Mouse (Mus musculus) frontal cortex, postnatal 25 days (tissue): ENCODE data around the gene Ppp1cc.
"Not testable (repeated sequence)": the region's sequence is repeated elsewhere in the genome, so short reads cannot be mapped to it uniquely, and the experiment has no call there.

Source experiments
- DNase-seq, 2 experiments: peaks; one replicate each; pipeline ENCODE4 v3.0.0; 2022; ENCODE audit warnings: low spot score in 2 of 2

Ppp1cc gene

GRCm38 (mm10) chr5:122165233-122165915 is 7.3 kb downstream of the Ppp1cc start:
- no peak for DNase-seq

- no peak for DNase-seq
These were observed 8.6 kb downstream of the Ppp1cc start for GRCm38 (mm10) chr5:122166636-122167161.

- DNase-seq: no peak
These were observed 10.4 kb downstream of the Ppp1cc start for GRCm38 (mm10) chr5:122168344-122169069.

GRCm38 (mm10) chr5:122171058-122171457 is 13.0 kb downstream of the Ppp1cc start:
- DNase-seq: no peak

- DNase-seq: no peak
These were observed 17.3 kb downstream of the Ppp1cc start for GRCm38 (mm10) chr5:122175402-122175801.

GRCm38 (mm10) chr5:122175961-122176360 is 17.9 kb downstream of the Ppp1cc start:
- no peak for DNase-seq

DNA sequence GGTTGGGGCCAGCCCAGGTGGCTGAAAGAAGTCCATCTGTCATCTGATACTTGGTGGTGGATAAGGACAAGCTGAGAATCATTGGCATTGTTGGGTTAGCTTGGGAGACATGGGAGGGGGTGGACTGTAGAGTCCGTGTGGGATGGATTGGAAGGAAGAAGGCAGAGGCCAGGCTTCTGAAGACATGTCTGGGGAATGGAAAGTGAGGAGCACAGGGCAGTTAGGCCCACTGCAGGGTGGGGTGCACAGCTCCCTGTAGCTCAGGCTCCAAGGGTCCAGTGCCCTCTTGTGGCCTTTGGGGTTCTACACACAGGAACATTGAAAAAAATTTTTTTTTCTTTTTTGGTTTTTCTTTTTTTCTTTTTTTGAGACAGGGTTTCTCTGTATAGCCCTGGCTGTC is 18.3 kb downstream of the Ppp1cc start:
- DNase-seq: no peak

DNA sequence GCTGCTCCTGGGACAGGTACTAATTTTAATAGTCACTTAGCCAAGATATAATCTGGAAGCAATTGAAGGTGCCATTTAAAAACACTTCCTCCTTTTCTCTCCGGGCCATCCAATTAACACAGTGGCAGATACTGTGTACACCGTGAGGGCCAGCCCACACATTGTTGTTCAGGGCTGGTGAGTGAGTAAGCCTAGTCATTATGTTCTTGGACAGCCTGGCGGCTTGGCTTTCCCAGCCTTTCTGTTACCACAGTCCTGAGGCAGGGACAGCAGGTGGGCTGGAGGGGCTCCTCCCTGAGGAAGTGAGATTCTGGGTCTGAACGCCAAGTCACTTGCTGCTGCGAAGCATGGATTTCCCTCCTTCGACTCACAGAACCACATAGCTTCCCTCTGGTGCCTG is 21.6 kb downstream of the Ppp1cc start:
- DNase-seq: no peak

DNA sequence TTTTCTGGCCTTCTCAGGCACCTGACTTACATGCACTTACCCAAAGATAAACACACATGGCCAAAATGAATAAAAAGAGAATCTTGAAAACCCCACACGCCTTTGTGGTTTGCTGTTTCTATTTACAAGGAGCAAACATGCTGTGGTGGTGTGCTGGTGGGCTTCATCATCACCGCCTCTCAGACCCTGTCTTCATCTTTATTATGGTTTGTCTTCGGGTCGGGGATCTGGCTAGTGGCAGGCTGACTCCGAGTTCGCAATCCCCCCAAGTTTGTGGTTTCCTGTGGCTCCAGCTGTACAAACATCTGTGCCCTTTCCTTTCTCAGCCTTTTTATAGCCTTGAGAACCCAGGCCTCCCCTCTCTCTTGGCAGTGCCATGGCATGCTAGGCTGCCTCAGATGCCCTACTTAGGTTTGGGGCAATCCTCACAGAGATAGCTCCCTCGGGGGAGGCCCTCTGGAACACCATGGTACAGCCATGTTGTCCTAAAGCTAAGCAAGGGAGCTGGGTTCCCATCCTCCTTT is 26.3 kb downstream of the Ppp1cc start:
- DNase-seq: no peak

- DNase-seq: not testable (repeated sequence)
These were observed 26.8 kb downstream of the Ppp1cc start for GRCm38 (mm10) chr5:122184858-122185257.

GRCm38 (mm10) chr5:122189115-122189514 is 31.0 kb downstream of the Ppp1cc start:
- no peak for DNase-seq

GRCm38 (mm10) chr5:122190465-122190864 is 32.4 kb downstream of the Ppp1cc start:
- no peak for DNase-seq

DNA sequence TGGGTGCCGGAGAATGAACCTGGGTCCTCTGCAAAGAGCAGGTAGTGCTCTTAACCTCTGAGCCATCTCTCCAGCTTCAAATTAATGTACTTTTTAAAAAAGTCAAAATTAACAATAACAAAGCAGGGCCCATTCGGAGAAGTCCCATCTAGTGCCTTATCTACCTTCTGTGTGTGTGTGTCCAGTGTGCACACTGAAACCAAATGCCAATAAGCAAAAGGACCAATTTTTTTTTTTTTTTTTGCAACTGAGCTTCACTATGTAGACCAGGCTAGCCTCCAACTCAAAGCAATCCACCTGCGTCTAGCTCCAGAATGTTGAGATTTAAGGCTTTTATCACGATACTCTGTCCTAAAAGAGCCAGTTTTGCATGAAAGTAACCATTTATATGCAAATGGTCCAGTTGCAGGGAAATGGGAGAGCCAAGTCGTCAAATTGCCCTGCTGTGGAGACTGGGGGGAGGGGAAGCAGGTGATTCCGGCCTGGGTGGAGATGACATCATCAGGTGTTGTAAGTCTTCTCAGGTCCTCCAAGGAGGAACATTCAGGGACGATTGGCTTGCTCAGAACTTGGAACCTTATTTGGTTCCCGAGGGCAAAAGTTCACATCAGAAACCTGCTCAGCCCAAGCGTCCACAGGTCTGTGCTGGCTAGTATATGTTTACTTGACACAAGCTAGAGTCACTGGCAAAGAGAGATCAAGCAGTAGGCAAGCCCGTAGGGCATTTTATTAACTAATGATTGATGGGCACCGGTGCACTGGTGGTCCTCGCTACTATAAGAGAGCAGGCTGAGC is 33.4 kb downstream of the Ppp1cc start:
- DNase-seq: no peak

DNA sequence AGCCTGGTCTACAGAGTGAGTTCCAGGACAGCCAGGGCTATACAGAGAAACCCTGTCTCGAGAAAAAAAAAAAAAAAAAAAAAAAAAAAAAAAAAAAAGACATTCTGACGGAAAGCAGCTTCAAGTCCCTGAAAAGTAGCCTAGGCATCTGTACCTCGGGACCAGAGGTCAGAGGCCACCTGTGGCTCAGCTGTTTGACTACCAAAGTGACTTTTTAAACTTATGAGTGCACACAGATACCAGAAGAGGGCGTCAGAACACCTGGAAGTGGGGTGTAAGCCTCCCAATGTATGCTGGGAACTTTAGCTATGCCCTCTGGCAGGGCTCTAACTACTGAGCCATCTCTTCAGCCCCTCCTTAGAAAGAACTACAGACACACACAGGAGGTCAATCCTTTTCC is 34.3 kb downstream of the Ppp1cc start:
- no peak for DNase-seq

DNA sequence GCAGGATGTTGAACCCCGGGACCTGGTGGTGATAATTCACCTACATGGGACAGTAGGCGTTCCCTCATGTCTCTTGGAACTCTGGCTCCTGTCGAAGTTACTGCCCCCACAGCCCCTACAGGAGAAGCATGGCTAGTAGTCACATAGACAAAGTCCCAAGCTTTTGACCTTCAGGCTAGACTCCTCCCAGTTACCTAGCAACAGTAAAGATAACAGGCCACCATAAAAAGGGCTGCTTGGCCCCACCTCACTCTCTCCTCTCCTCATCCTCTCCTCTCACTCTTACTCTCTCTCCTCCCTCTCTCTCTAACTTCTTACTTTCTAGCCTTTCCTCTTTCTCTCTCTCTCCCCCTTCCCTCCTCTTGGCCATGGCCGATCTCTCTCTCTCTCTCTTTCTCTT is 42.8 kb downstream of the Ppp1cc start:
- no peak for DNase-seq

DNA sequence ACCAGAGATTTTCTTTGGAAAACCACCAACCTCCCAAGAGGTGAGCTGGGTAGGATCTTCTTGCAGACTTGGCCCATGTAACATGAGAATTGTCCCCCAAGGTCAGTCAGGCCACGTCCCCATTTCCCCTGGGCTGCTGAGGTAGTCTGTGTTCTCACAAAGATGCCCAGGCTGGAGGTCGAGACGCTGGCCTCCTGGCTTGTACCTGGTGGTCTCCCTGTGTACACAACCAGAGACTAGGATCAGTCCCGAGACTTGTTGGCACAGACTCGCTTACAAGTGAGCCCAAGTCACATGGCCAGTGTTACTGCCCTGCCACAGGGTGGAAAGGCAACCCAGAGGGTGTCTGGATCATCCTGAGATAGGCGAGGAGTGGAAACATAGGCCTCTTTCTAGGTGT is 43.8 kb downstream of the Ppp1cc start:
- no peak for DNase-seq

GRCm38 (mm10) chr5:122204180-122204579 is 46.1 kb downstream of the Ppp1cc start:
- no peak for DNase-seq

DNA sequence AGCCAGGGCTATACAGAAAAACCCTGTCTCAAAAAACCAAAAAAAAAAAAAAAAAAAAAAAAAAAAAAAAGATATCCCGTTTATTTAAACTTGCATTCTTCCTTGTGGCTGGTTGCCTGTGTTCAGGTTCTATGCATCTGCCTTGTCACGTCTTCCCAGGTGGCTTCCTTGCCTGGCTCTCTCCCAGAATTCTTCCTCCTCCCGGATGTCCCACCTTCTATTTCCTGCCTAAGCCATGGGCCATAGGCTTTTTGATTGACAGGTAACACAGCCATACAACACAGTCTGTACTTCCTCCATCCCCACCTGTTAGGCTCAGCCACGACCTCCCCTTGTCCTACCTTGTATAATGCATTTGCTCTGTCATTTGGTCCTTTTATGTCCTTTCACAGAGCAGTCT is 48.4 kb downstream of the Ppp1cc start, which contains the start of gene Hvcn1:
TSS of gene Hvcn1 (plus strand) at position 330 of the 400 bp plus-strand sequence.
- DNase-seq: no peak

GRCm38 (mm10) chr5:122208909-122209308 is 50.8 kb downstream of the Ppp1cc start:
- no peak for DNase-seq

DNA sequence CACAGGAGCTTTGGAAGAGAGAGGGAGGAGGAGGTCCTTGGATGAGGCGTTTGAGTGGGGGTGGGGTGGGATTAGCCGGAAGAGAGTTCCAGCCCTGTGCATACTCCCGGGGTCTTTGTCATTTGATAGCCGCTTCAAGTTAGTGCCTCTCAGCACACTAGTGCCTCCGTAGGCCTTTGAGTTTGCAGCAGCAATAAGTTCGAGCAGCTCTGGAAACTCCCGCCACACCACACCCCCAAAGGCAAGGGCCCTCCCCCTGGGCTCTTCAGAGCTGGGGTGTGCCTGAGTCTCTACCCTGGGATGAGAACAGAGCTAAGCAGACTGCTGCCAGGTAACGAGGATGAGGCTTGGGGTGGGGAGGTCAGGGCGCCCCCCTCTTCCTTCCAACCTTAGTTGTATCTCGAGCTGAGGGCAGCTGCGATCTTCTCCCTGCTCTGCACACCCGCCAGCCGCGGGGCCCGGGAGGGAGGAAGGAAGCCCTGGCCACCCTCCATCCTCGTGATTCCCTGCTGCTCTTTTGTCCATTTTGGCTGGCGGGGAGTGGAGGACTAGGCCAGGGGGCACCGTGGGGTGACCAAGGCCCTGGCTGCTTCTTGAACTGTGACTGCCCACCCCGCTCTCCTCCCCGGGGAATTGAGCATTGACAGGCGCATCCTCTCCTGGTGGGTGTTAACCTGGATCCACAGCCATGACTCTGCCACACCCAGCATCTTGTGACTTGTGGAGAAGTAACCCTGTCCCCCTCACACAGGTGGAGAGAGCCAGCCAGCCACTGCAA is 51.7 kb downstream of the Ppp1cc start:
- DNase-seq: no peak

GRCm38 (mm10) chr5:122210890-122211289 is 52.8 kb downstream of the Ppp1cc start:
- DNase-seq: no peak
